Mouse (Mus musculus): ENCODE data around the gene Ndufb10. TPM values are rescaled to one million over a fixed set of nuclear protein-coding genes. Genes with fewer than 3 reads are reported as not detected.
"Not testable (repeated sequence)": the region's sequence is repeated elsewhere in the genome, so short reads cannot be mapped to it uniquely, and the experiment has no call there.

The Ndufb10 gene
- total RNA-seq, 2 experiments from 2014 or later, result 196 to 198 TPM

DNA sequence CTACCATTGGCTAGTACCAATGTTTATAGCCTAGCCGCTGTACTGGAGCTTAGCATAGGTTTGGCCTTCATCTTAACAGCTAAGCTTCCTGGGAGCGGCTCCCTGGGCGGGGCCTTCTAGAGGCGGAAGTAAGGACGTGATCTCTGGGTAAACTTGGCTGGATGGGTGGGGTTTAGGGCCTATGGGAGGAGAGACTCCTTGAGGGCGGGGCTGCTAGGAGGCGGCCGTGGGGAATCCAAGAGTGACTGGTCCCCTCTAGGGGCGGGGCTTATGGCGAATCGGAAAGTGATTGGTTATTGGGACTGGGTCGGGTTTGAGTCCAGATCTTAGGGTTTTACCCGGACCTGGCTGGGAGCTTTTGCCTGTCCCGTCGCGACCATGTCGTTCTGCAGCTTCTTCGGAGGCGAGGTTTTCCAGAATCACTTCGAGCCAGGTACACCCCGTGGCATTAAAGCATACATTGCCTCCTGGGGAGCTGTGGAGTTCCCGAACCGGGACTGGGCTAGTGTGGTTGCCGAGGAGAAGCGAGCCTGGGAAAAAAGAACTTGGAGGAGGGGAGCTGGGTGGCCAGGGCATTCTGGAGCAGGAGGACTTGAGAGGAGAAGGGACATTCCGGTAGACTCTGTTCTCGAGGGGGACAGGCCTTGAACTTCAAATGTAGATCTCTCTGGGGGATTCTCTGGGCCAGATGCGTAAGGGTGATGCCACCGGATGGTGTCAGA, 12.2 kb upstream of the Ndufb10 start, which contains the start of gene Msrb1:
TSS of gene Msrb1 (plus strand) at position 313 of the 722 bp plus-strand sequence.
- intact Hi-C loops (cut with DNase I), result no loop called here

DNA sequence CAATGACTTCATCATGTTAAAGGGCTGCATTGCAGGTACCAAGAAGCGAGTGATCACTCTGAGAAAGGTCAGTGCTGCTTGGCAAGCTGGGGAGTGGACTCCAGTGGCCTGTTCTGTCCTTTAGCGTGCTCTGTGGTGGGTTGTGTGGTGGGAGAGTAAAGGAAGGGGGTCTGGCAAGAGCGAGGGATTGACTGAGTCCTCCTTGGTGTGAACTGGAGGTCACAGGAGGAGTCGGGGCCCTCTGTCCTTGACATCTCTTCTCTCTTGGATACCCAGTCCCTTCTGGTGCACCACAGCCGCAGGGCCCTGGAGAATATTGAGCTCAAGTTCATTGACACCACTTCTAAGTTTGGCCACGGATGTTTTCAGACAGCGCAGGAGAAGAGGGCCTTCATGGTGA, 11.2 kb upstream of the Ndufb10 start:
- DNase-seq (ENCODE audit: low spot score in 2 of 2), result no peak
- intact Hi-C loops (cut with DNase I), result no loop called here

More for the DNA sequence above, 12.2 kb upstream of the Ndufb10 start, which contains the start of gene Msrb1:
- peak; percentile 86 to 97 for DNase-seq (ENCODE audit: low spot score in 2 of 2)

DNA sequence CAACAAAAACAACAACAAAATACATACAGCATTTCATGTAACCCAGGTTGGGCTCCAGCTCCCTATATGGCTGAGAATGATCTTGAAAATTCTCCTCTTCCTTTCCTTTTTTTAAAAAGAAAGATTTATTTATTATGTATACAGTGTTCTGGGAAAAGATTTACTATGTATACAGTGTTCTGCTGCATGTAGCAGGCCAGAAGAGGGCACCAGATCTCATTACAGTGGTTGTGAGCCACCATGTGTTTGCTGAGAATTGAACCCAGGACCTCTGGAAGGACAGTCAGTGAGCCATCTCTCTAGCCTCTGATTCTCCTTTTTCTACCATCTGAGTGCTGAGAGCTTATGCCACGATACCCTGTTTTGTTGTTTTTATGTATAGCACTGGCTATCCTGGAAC, 10.2 kb upstream of the Ndufb10 start:
- DNase-seq (ENCODE audit: low spot score in 2 of 2), result no peak
- intact Hi-C loops (cut with DNase I), result no loop called here

DNA sequence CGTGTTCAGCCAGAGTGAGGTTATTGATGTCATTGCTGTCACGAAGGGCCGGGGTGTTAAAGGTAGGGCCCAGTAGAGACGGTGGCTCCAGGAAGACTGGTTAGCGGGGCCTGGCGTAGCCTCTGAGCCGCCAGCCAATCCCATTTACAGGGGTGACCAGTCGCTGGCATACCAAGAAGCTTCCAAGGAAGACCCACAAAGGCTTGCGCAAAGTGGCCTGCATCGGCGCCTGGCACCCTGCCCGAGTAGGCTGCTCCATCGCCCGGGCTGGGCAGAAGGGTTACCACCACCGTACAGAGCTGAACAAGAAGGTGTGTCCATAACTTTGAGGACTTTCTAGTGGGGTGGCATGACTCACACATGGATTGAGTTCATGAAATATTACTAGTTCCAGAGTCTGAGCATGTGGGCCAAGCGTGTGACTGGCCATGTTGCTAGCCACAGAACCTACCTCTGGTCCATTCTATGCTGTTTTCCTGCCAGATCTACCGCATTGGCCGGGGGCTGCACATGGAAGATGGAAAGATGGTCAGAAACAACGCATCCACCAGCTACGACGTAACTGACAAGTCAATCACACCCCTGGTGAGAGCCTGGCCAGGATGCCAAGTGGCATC, 9.3 kb upstream of the Ndufb10 start:
- intact Hi-C loops (cut with DNase I), result no loop called here
- DNase-seq (ENCODE audit: low spot score in 2 of 2), result no peak

DNA sequence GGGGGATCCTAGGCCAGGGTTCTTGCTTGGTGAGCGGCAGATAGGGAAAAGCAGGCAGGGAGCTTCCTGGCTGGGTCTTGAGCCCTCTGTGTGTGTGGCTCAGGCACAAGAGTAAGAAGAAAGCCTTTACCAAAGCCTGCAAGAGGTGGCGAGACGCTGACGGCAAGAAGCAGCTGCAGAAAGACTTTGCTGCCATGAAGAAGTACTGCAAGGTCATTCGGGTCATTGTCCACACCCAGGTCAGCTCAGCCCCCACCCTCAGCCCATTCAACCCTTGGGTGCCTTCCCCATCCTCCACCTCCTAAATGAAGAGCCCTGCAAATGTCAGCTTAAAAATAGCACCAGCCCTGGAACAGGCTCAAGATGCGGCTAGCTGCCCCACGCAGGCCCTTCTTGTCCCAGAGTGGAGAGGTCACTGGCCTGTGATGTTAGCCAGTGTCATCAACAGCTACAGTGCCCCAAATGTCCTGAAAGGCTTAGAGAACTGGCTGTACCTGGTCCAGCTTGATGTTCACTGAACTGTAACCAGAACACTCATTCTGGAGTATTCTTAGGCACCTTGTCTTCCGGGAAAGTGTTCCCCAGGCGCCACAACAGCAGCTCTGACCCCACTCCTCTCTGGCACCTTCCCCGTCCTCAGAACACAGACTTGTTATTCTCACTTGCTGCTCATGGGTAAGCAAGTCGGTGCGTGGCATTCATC, 8.1 kb upstream of the Ndufb10 start:
- intact Hi-C loops (cut with DNase I), result no loop called here
- no peak for DNase-seq (ENCODE audit: low spot score in 2 of 2)

DNA sequence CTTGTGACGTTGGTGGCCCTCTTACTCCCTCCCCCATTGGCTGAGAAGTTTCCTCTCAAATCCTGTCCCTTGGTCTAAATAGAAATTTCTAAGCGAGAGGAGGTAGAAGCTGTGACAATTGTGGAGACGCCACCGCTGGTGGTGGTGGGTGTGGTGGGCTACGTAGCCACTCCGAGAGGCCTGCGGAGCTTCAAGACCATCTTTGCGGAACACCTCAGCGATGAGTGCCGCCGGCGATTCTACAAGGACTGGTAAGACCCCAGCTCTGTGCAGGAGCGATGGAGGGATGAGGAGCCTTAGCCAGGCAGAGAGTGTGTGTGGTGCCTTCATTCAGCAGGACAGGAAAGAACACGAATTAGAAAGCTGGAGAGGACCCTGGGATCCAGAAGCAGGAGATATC, 6.5 kb upstream of the Ndufb10 start:
- intact Hi-C loops (cut with DNase I), result no loop called here
- DNase-seq (ENCODE audit: low spot score in 2 of 2), result no peak

DNA sequence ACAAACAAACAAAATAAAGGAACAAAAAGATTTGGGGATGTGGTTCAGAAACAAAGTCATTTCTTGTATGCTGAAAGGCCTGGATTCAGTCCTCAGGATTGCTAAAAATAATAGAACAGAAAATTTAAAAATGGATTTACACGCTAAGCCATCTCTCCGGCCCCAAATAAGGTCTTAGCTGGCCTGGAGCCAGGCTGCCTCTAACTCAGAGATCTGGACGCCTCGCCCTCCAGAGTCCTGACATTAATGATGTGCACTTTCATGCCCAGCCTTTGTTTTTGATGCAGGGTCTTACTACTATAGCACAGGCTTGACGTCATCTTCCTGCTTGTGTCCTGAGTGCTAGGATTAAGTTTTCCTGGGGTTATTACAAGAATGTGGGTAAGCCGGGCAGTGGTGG, 4.8 kb upstream of the Ndufb10 start:
- intact Hi-C loops (cut with DNase I), result no loop called here
- DNase-seq (ENCODE audit: low spot score in 2 of 2), result no peak

DNA sequence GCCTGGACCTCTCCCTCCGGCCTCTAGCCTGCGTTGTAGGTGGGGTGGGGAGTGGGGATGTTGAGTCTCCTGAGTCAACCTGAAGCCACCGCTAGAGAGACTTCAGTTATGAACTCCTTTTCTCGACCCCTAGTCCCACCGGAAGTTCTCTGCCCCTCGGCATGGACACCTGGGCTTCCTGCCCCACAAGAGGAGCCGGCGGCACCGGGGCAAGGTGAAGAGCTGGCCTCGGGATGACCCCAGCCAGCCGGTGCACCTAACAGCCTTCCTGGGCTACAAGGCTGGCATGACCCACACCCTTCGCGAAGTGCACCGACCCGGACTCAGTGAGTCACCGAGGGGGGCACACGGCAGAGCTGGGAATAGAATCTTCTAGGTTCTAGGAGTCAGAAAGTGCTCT, 3.9 kb upstream of the Ndufb10 start:
- no peak for DNase-seq (ENCODE audit: low spot score in 2 of 2)
- intact Hi-C loops (cut with DNase I), result no loop called here

DNA sequence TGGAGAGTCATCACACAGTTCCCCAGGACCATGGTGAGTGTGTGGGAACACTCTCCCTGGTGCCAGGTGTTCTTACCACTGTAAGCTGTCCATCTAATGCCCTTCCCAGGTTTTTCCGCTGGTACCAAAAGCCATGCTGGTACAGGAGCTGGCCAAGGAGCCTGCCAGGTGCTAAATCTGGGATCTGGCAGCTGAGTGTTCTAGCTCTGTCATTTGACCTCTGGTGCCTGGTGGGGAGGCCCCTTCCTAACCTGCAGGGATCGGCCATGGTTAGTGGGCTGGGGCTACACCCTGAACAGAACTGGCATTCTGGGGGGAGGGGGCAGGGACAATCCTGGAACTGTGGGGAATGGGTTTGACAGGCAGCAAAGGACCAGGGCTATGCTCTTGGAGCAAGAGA, 3.3 kb upstream of the Ndufb10 start, which contains the start of gene Rpl3l:
TSS of gene Rpl3l (plus strand) at position 203 of the 400 bp plus-strand sequence.
- intact Hi-C loops (cut with DNase I), result no loop called here
- DNase-seq (ENCODE audit: low spot score in 2 of 2), result no peak

DNA sequence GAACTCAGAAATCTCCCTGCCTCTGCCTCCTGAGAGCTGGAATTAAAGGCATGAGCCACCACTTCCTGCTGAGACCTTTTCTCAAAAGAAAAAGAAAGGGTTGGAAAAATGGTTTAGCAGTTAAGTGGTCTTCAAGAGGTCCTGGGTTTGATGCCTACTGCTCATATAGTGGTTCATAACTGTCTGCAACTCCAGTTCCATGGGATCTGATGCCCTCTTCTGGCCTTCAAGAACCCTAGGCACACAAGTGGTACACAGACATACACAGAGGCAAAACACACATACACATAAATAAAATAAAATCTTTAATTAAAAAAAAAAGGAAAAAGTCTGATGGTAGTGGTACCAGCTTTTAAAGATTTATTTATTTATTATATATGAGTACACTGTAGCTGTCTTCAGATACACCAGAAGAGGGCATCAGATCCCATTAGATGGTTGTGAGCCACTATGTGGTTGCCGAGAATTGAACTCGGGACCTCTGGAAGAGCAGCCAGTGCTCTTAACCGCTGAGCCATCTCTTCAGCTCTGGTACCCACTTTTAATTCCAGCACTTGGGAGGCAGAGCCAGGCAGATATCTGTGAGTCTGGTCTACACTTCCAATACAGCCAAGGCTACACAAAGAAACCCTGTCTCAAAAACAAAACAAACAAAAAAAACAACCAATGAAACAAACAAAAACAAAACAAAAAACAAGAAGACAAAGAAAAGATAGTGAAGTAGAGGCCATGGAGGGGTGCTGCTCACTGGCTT, 1.5 kb upstream of the Ndufb10 start:
- no peak for DNase-seq (ENCODE audit: low spot score in 2 of 2)
- intact Hi-C loops (cut with DNase I), result no loop called here

DNA sequence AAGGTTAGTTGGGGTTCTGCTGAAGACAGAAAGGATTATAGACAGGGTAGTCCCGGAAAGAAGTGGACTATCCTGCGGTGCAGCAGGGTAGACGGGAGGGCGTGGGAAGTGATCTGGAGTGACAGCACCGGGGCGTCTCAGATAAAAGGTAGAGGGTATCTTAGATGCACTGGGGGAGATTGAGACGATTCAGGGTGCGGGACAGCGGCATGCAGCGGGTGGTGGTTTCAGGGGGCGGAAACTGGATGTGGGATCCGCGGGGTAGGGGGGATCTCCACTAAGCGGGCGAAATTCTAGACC, 447 bp downstream of the Ndufb10 start:
- intact Hi-C loops (cut with DNase I), result no loop called here
- DNase-seq (ENCODE audit: low spot score in 2 of 2), result peak in 1 of 2 experiments; percentile 20

DNA sequence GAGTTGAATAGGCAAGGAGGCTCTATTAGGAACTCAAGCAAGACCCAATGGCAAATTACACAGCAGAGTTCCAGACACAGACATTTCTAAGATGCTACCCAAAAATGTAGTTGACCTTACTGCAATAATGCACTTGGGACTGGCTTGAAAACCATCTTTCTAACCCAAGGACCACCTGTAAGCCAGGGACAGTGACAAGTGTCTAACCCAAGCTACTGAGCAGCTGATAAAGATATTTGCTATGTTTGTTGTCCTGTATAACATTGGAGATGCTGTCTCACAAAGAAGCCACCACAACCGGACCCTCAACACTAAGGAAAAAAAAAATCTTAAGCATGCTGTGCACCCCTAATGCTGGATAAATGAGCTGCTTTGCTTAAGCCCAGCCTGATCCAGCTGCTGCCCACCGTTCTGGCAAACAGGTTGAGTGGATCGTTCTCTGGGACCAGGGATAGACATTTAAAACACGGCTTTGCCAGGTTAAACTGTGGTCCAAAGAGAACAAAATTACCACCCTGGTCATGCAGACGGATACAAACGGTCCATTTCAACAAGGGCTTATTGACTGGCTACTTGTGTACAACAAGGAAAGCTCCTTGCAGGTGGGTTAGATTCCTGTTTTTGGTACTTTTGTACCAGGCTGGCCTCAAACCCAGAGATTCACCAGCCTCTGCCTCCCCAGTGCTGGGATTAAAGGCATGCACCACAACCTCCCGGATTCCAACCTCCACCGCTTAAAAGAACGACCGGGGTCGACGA, 977 bp downstream of the Ndufb10 start:
- intact Hi-C loops (cut with DNase I), result no loop called here
- DNase-seq (ENCODE audit: low spot score in 2 of 2), result no peak

DNA sequence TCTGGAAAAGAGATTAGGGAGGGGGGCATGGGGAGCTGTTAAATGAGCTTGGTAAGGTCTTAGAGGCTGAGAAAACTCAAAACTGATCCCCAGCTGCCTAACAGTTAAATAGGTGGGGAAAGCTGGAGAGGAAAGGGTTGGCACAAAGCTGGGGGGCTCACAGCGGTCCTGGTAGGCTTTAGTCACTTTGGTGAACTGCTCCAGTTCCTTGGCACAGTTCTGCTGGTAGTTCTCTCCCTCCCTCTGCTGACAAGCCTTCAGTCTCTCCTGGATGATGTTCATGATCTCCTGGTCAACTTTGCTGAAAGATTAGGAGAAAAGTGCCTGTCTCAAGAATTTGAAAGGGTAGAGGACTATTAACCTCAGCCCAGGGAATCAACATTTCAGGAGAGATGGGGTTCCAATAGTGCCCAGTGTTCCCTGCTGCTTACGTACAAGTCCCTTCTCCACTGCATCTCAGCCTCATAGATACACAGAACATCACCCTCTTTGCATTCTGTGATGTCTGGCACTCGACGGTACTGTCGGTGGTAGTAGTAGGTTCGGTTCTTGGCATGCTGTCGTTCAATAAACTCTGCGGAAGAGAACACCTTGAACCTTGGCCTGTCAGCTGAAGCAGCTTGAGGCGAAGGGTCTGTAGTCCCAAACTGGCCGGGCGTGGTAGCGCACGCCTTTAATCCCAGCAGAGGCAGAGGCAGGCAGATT, 1.9 kb downstream of the Ndufb10 start:
- no peak for DNase-seq (ENCODE audit: low spot score in 2 of 2)
- intact Hi-C loops (cut with DNase I), result no loop called here

DNA sequence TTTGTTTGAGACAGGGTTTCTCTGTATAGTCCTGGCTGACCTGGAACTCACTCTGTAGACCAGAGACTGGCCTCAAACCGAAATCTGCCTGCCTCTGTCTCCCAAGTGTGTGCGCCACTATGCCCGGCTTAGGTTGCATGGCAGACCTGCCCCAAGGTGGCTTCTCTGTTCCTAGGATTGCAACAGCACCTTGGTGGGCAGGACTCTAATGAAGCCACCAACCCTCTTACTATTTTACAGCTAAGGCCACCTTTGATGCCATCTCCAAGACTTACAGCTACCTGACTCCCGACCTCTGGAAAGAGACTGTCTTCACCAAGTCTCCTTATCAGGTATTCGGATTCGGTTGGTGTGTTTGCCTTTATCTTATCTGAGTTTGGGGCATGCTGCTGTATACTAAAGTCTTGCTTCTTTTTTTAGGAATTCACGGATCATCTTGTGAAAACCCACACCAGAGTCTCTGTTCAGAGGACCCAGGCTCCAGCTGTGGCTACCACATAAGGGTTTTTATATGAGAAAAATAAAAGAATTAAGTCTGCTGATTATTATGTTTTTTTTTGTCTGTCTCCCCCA, 2.8 kb downstream of the Ndufb10 start:
- intact Hi-C loops (cut with DNase I); DNase-seq (ENCODE audit: low spot score in 2 of 2): not testable (repeated sequence)

DNA sequence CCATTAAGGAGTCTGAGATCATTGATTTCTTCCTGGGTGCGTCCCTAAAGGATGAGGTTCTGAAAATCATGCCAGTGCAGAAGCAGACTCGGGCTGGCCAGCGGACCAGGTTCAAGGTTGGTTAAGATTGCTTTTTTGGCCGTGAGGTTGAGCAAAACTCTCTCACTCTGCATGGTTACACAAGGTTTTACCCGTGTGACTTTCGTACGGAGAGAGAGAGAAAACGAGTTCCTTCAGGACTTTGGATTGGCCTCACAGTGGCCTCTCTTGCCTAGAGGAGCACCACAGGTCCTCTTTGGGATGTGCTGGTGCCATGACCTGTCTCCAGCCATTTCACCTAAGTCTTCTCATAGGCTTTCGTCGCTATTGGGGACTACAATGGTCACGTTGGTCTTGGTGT, 3.7 kb downstream of the Ndufb10 start:
- DNase-seq (ENCODE audit: low spot score in 2 of 2); intact Hi-C loops (cut with DNase I): not testable (repeated sequence)

DNA sequence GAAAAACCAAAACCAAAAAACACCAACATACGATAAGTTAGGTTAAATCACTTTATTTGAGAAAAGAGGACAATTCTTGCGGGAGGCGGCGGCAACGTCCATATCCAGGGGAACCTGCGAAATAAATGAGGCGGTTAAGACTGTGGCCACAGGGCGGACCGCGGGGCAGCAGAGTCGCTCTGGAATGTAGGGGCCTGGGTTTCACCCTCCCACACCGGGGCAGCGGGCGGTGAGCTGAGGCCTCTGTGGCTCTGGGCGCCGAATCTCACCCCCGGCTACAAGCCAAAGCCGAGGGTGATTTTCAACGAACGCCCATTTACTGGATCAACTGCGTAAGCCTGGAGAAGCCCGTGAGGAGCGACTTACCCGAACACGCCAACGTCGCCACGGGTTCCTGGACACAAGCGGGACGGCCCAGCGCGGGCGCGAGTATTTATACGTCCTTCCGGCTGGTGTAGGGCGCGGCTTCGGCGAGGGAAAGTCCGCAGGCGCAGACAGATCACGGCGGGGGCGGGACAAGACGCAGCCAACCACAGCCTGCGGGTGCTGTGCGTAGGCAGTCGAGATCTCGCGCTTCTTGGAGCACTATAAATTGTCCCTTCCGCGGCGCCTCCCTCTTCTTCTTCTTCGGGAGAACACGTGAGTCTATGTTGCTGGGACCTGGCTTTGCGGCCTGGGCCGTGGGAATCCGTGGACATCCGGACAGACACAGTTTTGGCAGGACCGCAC, 4.6 kb downstream of the Ndufb10 start:
- intact Hi-C loops (cut with DNase I), result no loop called here
- DNase-seq (ENCODE audit: low spot score in 2 of 2), result peak; percentile 99

DNA sequence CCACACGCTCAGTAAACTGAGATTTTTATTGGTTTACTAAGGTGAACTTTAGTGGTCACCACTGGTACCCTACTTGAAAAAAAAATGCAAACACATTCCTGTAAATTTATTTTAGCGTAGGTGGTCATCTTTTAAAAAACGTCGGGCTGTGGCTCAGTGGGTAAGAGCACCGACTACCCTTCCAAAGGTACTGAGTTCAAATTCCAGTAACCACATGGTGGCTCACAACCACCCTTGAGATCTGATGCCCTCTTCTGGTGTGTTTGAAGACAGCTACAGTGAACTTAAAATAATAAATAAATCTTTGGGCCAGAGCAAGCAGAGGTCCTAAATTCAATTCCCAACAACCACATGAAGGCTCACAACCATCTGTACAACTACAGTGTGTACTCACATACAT, 5.3 kb downstream of the Ndufb10 start:
- intact Hi-C loops (cut with DNase I); DNase-seq (ENCODE audit: low spot score in 2 of 2): not testable (repeated sequence)

DNA sequence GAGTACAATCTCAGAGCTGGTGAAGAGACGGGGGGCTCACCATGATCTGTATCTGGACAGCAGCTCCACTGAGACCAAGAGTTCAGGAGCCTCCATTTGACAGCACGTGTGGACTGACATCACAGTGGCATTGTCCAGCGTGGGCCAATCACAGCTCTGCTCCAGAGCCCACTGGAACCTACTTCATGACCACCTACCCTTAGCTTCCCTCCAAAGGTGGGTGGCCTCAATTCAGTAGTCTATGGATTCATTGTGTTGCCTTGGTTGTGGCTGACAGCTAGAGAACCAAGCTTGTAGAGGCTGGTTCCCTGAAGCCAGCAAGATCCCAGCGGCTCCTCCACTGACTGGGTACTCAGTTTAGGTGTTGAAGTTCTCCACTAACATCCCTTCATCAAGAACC, 6.3 kb downstream of the Ndufb10 start, which contains the start of the genes Rnf151 and Rps2:
TSS of gene Rnf151 (minus strand) at position 121 of the 400 bp plus-strand sequence.
TSS of gene Rps2 (plus strand) at position 174 of the 400 bp plus-strand sequence.
- intact Hi-C loops (cut with DNase I), result no loop called here
- DNase-seq (ENCODE audit: low spot score in 2 of 2), result no peak

All from left cerebral cortex, postnatal 25 days (tissue).